Mouse (Mus musculus): Measurements from ENCODE around the gene Tubg2. TPM values are rescaled to one million over a fixed set of nuclear protein-coding genes. Genes with fewer than 3 reads are reported as not detected.

Tubg2 gene
- total RNA-seq, 4 experiments from 2014 or later = 2.9 to 3.6 (median 3.2) TPM

- no peak for DNase-seq (ENCODE audit: low spot score in 2 of 2)
Observed at GRCm38 (mm10) chr11:101192646-101193045, 36.9 kb downstream of the Tubg2 start.

GRCm38 (mm10) chr11:101193076-101193475 is 37.4 kb downstream of the Tubg2 start:
- no peak for DNase-seq (ENCODE audit: low spot score in 2 of 2)

- DNase-seq (ENCODE audit: low spot score in 2 of 2) = no peak
Observed at GRCm38 (mm10) chr11:101194137-101194536, 38.4 kb downstream of the Tubg2 start.

GRCm38 (mm10) chr11:101194643-101195042 is 38.9 kb downstream of the Tubg2 start:
- DNase-seq (ENCODE audit: low spot score in 2 of 2) = no peak

GRCm38 (mm10) chr11:101195101-101195500 is 39.4 kb downstream of the Tubg2 start:
- no peak for DNase-seq (ENCODE audit: low spot score in 2 of 2)

- no peak for DNase-seq (ENCODE audit: low spot score in 2 of 2)
Observed at GRCm38 (mm10) chr11:101195571-101195970, 39.9 kb downstream of the Tubg2 start.

- no peak for DNase-seq (ENCODE audit: low spot score in 2 of 2)
Observed at GRCm38 (mm10) chr11:101196175-101196574, 40.5 kb downstream of the Tubg2 start.

DNA sequence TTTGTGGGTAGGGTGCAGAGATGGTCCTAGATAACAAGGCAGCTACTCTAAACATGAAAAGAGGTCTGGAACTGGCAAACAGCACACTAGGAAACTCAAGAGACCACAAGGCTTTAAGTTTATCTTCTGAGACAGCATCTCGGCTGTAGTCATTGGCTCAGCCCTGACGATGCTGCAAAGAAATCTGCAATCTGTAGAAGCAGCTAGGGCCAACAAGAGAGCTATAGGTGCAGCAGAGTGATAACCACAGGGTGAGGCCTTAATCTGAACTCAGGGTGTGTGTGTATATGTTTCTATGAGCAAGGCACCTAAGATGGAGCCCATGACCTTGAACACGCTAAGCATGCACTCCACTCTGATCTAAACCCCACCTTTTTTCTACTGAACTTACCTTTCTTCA is 43.8 kb downstream of the Tubg2 start:
- DNase-seq (ENCODE audit: low spot score in 2 of 2) = no peak

- no peak for DNase-seq (ENCODE audit: low spot score in 2 of 2)
Observed at GRCm38 (mm10) chr11:101200986-101201385, 45.3 kb downstream of the Tubg2 start.

Small RNAs within 50 kb of the gene (microRNA-seq; reads per million reads assigned to microRNA genes)
- gene Gm27626 = not detected

Other genes starting within 250 kb of the Tubg2 start
- gene Stat3, start 216.4 kb upstream of the Tubg2 start, total RNA-seq (2022) = 10 to 100 TPM; 32.9 to 41.1 (median 37.5) TPM
- gene Cavin1, start 185.0 kb upstream of the Tubg2 start, total RNA-seq (2022) = 100 to 1,000 TPM; 125 to 153 (median 134) TPM
- 10 to 100 TPM; 62.0 to 79.8 (median 66.8) TPM for gene Atp6v0a1, start 146.5 kb upstream of the Tubg2 start, total RNA-seq (2022)
- 1 to 10 TPM; 2.9 to 4.8 (median 4.0) TPM for gene Naglu, start 85.9 kb upstream of the Tubg2 start, total RNA-seq (2022)
- under 1 TPM in 1 of 4 experiments, not detected in 3; 0.21 TPM for gene Hsd17b1, start 77.5 kb upstream of the Tubg2 start, total RNA-seq (2022)
- gene Coasy, start 73.3 kb upstream of the Tubg2 start, total RNA-seq (2022) = 10 to 100 TPM in 1 of 4 experiments, 1 to 10 TPM in 3; 7.2 to 11.0 (median 8.5) TPM
- 10 to 100 TPM in 2 of 4 experiments, 1 to 10 TPM in 2; 8.0 to 12.3 (median 9.4) TPM for gene Mlx, start 68.6 kb upstream of the Tubg2 start, total RNA-seq (2022)
- gene Psmc3ip, start 60.5 kb upstream of the Tubg2 start, total RNA-seq (2022) = 1 to 10 TPM; 1.3 to 1.5 (median 1.4) TPM
- gene Retreg3, start 36.0 kb upstream of the Tubg2 start, total RNA-seq (2022) = 10 to 100 TPM; 28.8 to 30.4 (median 30.1) TPM
- 10 to 100 TPM; 23.2 to 27.9 (median 25.9) TPM for gene Tubg1, start 36.0 kb upstream of the Tubg2 start, total RNA-seq (2022)
- 1 to 10 TPM in 1 of 4 experiments, under 1 TPM in 3; 0.67 to 1.3 (median 0.81) TPM for gene Cntnap1, start 14.6 kb downstream of the Tubg2 start, total RNA-seq (2022)
- gene Plekhh3, start 15.4 kb downstream of the Tubg2 start, total RNA-seq (2022) = 10 to 100 TPM; 25.6 to 38.5 (median 33.9) TPM
- not detected for gene Ccr10, start 19.5 kb downstream of the Tubg2 start, total RNA-seq (2022)
- gene Ezh1, start 70.6 kb downstream of the Tubg2 start, total RNA-seq (2022) = 10 to 100 TPM; 24.3 to 31.0 (median 26.2) TPM
- 10 to 100 TPM; 19.3 to 28.6 (median 25.4) TPM for gene Ramp2, start 90.1 kb downstream of the Tubg2 start, total RNA-seq (2022)
- 10 to 100 TPM; 44.9 to 48.1 (median 47.2) TPM for gene Vps25, start 97.8 kb downstream of the Tubg2 start, total RNA-seq (2022)
- gene Wnk4, start 104.7 kb downstream of the Tubg2 start, total RNA-seq (2022) = under 1 TPM in 3 of 4 experiments, not detected in 1; 0.12 to 0.49 (median 0.32) TPM
- gene Cntd1, start 123.1 kb downstream of the Tubg2 start, total RNA-seq (2022) = under 1 TPM in 3 of 4 experiments, not detected in 1; 0.29 to 0.53 (median 0.34) TPM
- gene Coa3, start 123.2 kb downstream of the Tubg2 start, total RNA-seq (2022) = 10 to 100 TPM; 71.9 to 80.9 (median 76.5) TPM
- gene Becn1, start 146.4 kb downstream of the Tubg2 start, total RNA-seq (2022) = 100 to 1,000 TPM in 2 of 4 experiments, 10 to 100 TPM in 2; 86.0 to 113 (median 101) TPM
- gene Psme3, start 160.3 kb downstream of the Tubg2 start, total RNA-seq (2022) = 10 to 100 TPM; 59.5 to 80.8 (median 69.4) TPM
- 1 to 10 TPM in 1 of 4 experiments, under 1 TPM in 3; 0.46 to 1.1 (median 0.59) TPM for gene Aoc2, start 169.2 kb downstream of the Tubg2 start, total RNA-seq (2022)
- 10 to 100 TPM in 1 of 4 experiments, 1 to 10 TPM in 3; 2.0 to 11.5 (median 5.1) TPM for gene Aoc3, start 174.7 kb downstream of the Tubg2 start, total RNA-seq (2022)
- under 1 TPM in 1 of 4 experiments, not detected in 3; 0.16 TPM for gene G6pc, start 211.7 kb downstream of the Tubg2 start, total RNA-seq (2022)